Mouse (Mus musculus): ENCODE results near the gene Slco2b1.

DNA sequence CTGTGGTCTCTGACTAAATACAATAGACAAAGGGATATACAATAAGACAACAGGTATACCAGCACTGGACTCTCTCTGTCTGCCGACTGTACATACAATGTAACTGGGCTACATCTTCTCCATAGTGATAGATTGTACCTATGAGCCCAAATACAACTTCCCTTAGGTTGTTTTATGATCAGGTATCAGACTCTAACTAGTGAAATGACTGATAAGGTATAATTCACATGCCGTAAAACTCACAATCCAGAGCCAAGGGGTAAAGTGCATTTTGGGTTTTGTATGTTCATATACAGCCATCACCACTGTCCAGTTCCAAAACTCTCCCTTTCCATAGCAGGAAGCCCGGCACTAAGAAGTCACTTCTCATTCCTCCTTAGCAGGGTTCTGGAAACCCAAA lies 17.8 kb downstream of the Slco2b1 start:
- TF ChIP-seq POLR2A (IDR thresholded peaks at IDR 0.05; ENCODE audit: low read depth, low read length) = no peak
- TF ChIP-seq CTCF (IDR thresholded peaks at IDR 0.05; ENCODE audit: borderline replicate concordance, insufficient read depth, low read length) = no peak
